Mouse (Mus musculus): ENCODE results near the gene Gpatch2l. TPM values are rescaled to one million over a fixed set of nuclear protein-coding genes. Genes with fewer than 3 reads are reported as not detected.

The Gpatch2l gene
- polyA plus RNA-seq, 1 experiment from 2014 or later, result 14.6 TPM

GRCm38 (mm10) chr12:86302973-86303372, 61.3 kb downstream of the Gpatch2l start:
- H3K27me3 ChIP-seq (ENCODE audit: control insufficient read depth, insufficient read depth, low read length), result no peaks in the 10 kb centered on the region

GRCm38 (mm10) chr12:86305045-86305444, 63.4 kb downstream of the Gpatch2l start:
- no peaks in the 10 kb centered on the region for H3K36me3 ChIP-seq (ENCODE audit: control insufficient read depth, insufficient read depth, low read length)
- no peak overlapping the region for H3K27ac ChIP-seq (replicated peaks; ENCODE audit: low read depth, low read length)
- DNase-seq (ENCODE audit: low spot score) (no peak), ATAC-seq (ENCODE audit: insufficient number of reproducible peaks, low FRiP score, low TSS enrichment, low read depth) (no peak)
- WGBS, result 46% methylated on average over 7 of the region's 7 CpGs
- peak overlapping the region; percentile 39; the same call in 1 of the 2 replicates for H3K4me2 ChIP-seq (ENCODE audit: low read depth, severe bottlenecking)
- peaks cover 5% of the 10 kb centered on the region; the same call in 1 of the 2 replicates for H3K4me1 ChIP-seq (ENCODE audit: control insufficient read depth, insufficient read depth, low read length)
- no peaks in the 10 kb centered on the region for H3K9me3 ChIP-seq (ENCODE audit: control insufficient read depth, low read length)
- H3K27me3 ChIP-seq (ENCODE audit: control insufficient read depth, insufficient read depth, low read length), result no peaks in the 10 kb centered on the region
- peak overlapping the region; percentile 43; the same call in 1 of the 2 replicates for H3K9ac ChIP-seq (ENCODE audit: low read length)
- H3K4me3 ChIP-seq (ENCODE audit: low read depth, low read length), result peak overlapping the region; percentile 9; the same call in 1 of the 2 replicates

More at GRCm38 (mm10) chr12:86302973-86303372, 61.3 kb downstream of the Gpatch2l start:
- no peaks in the 10 kb centered on the region for H3K36me3 ChIP-seq (ENCODE audit: control insufficient read depth, insufficient read depth, low read length)
- no peak overlapping the region for H3K4me2 ChIP-seq (ENCODE audit: low read depth, severe bottlenecking)
- peaks cover 3% of the 10 kb centered on the region; the same call in 1 of the 2 replicates for H3K4me1 ChIP-seq (ENCODE audit: control insufficient read depth, insufficient read depth, low read length)
- no peak overlapping the region for H3K4me3 ChIP-seq (ENCODE audit: low read depth, low read length)
- DNase-seq (ENCODE audit: low spot score) (no peak), ATAC-seq (ENCODE audit: insufficient number of reproducible peaks, low FRiP score, low TSS enrichment, low read depth) (no peak)
- H3K27ac ChIP-seq (replicated peaks; ENCODE audit: low read depth, low read length), result no peak overlapping the region
- no peaks in the 10 kb centered on the region for H3K9me3 ChIP-seq (ENCODE audit: control insufficient read depth, low read length)
- 93% methylated on average over 10 of the region's 10 CpGs for WGBS
- H3K9ac ChIP-seq (ENCODE audit: low read length), result no peak overlapping the region

- Histone ChIP-seq H3K27ac (replicated peaks; ENCODE audit: low read depth, low read length) (no peak overlapping the region), H3K9me3 (ENCODE audit: control insufficient read depth, low read length) (no peaks in the 10 kb centered on the region), H3K4me1 (ENCODE audit: control insufficient read depth, insufficient read depth, low read length) (peaks cover 5% of the 10 kb centered on the region; the same call in 1 of the 2 replicates), H3K4me3 (ENCODE audit: low read depth, low read length) (peak overlapping the region; percentile 9), H3K36me3 (ENCODE audit: control insufficient read depth, insufficient read depth, low read length) (no peaks in the 10 kb centered on the region), H3K9ac (ENCODE audit: low read length) (peak overlapping the region; percentile 43; the same call in 1 of the 2 replicates), H3K27me3 (ENCODE audit: control insufficient read depth, insufficient read depth, low read length) (no peaks in the 10 kb centered on the region), H3K4me2 (ENCODE audit: low read depth, severe bottlenecking) (peak overlapping the region; percentile 39; the same call in 1 of the 2 replicates)
- DNase-seq (ENCODE audit: low spot score) (peak; percentile 52), ATAC-seq (ENCODE audit: insufficient number of reproducible peaks, low FRiP score, low TSS enrichment, low read depth) (no peak)
- WGBS, result 23% methylated on average over 15 of the region's 15 CpGs
Observed at GRCm38 (mm10) chr12:86305635-86306243, 64.1 kb downstream of the Gpatch2l start.

DNA sequence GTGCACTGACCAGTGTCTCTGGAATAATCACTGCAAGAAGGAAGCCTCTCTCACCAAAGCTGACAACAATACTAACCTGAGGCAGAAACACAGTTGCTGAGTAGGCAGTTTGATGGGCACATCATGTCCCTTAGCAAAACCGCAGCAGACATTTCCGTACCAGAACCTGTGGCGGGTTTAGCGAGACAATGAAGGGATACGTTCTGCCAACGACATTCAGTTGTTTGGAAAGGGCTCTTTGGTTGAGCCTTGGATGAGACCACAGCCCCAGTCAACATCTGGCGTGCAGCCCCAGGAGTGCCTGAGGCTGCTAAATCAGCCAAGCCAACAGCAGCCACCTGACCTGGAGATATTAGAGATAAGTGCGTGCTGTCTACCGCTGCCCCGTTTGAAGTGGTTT, 67.8 kb downstream of the Gpatch2l start:
- no peaks in the 10 kb centered on the region for H3K9me3 ChIP-seq (ENCODE audit: control insufficient read depth, low read length)
- no peak overlapping the region for H3K4me2 ChIP-seq (ENCODE audit: low read depth, severe bottlenecking)
- H3K27me3 ChIP-seq (ENCODE audit: control insufficient read depth, insufficient read depth, low read length), result no peaks in the 10 kb centered on the region
- DNase-seq (ENCODE audit: low spot score) (peak; percentile 29), ATAC-seq (ENCODE audit: insufficient number of reproducible peaks, low FRiP score, low TSS enrichment, low read depth) (no peak)
- H3K9ac ChIP-seq (ENCODE audit: low read length), result no peak overlapping the region
- no peak overlapping the region for H3K27ac ChIP-seq (replicated peaks; ENCODE audit: low read depth, low read length)
- H3K4me1 ChIP-seq (ENCODE audit: control insufficient read depth, insufficient read depth, low read length), result peaks cover 5% of the 10 kb centered on the region; the same call in 1 of the 2 replicates
- no peak overlapping the region for H3K4me3 ChIP-seq (ENCODE audit: low read depth, low read length)
- WGBS, result 37% methylated on average over 10 of the region's 10 CpGs
- no peaks in the 10 kb centered on the region for H3K36me3 ChIP-seq (ENCODE audit: control insufficient read depth, insufficient read depth, low read length)

GRCm38 (mm10) chr12:86309902-86310301, 68.2 kb downstream of the Gpatch2l start:
- peaks cover 5% of the 10 kb centered on the region; the same call in 1 of the 2 replicates for H3K4me1 ChIP-seq (ENCODE audit: control insufficient read depth, insufficient read depth, low read length)
- no peak overlapping the region for H3K4me3 ChIP-seq (ENCODE audit: low read depth, low read length)
- no peaks in the 10 kb centered on the region for H3K36me3 ChIP-seq (ENCODE audit: control insufficient read depth, insufficient read depth, low read length)
- no peak overlapping the region for H3K4me2 ChIP-seq (ENCODE audit: low read depth, severe bottlenecking)
- WGBS, result 63% methylated on average over 4 of the region's 4 CpGs
- H3K9ac ChIP-seq (ENCODE audit: low read length), result no peak overlapping the region
- no peak overlapping the region for H3K27ac ChIP-seq (replicated peaks; ENCODE audit: low read depth, low read length)
- DNase-seq (ENCODE audit: low spot score) (no peak), ATAC-seq (ENCODE audit: insufficient number of reproducible peaks, low FRiP score, low TSS enrichment, low read depth) (no peak)
- H3K27me3 ChIP-seq (ENCODE audit: control insufficient read depth, insufficient read depth, low read length), result no peaks in the 10 kb centered on the region
- no peaks in the 10 kb centered on the region for H3K9me3 ChIP-seq (ENCODE audit: control insufficient read depth, low read length)

GRCm38 (mm10) chr12:86320629-86321028, 79.0 kb downstream of the Gpatch2l start:
- ATAC-seq (ENCODE audit: insufficient number of reproducible peaks, low FRiP score, low TSS enrichment, low read depth) (no peak), DNase-seq (ENCODE audit: low spot score) (peak; percentile 56)
- no peak overlapping the region for H3K27ac ChIP-seq (replicated peaks; ENCODE audit: low read depth, low read length)
- no peak overlapping the region for H3K4me3 ChIP-seq (ENCODE audit: low read depth, low read length)
- peak overlapping the region; percentile 16; the same call in 1 of the 2 replicates for H3K4me2 ChIP-seq (ENCODE audit: low read depth, severe bottlenecking)
- no peaks in the 10 kb centered on the region for H3K36me3 ChIP-seq (ENCODE audit: control insufficient read depth, insufficient read depth, low read length)
- WGBS, result 13% methylated on average over 12 of the region's 12 CpGs
- H3K9me3 ChIP-seq (ENCODE audit: control insufficient read depth, low read length), result no peaks in the 10 kb centered on the region
- H3K4me1 ChIP-seq (ENCODE audit: control insufficient read depth, insufficient read depth, low read length), result peaks cover 2% of the 10 kb centered on the region
- H3K9ac ChIP-seq (ENCODE audit: low read length), result no peak overlapping the region
- H3K27me3 ChIP-seq (ENCODE audit: control insufficient read depth, insufficient read depth, low read length), result no peaks in the 10 kb centered on the region

GRCm38 (mm10) chr12:86324297-86324696, 82.6 kb downstream of the Gpatch2l start:
- H3K4me2 ChIP-seq (ENCODE audit: low read depth, severe bottlenecking), result no peak overlapping the region
- no peak for ATAC-seq (ENCODE audit: insufficient number of reproducible peaks, low FRiP score, low TSS enrichment, low read depth)
- no peaks in the 10 kb centered on the region for H3K27me3 ChIP-seq (ENCODE audit: control insufficient read depth, insufficient read depth, low read length)
- H3K4me1 ChIP-seq (ENCODE audit: control insufficient read depth, insufficient read depth, low read length), result peaks cover 2% of the 10 kb centered on the region
- WGBS, result 21% methylated on average over 3 of the region's 3 CpGs
- H3K27ac ChIP-seq (replicated peaks; ENCODE audit: low read depth, low read length), result no peak overlapping the region
- DNase-seq (ENCODE audit: low spot score), result no peak
- no peaks in the 10 kb centered on the region for H3K9me3 ChIP-seq (ENCODE audit: control insufficient read depth, low read length)
- H3K4me3 ChIP-seq (ENCODE audit: low read depth, low read length), result no peak overlapping the region
- no peaks in the 10 kb centered on the region for H3K36me3 ChIP-seq (ENCODE audit: control insufficient read depth, insufficient read depth, low read length)
- no peak overlapping the region for H3K9ac ChIP-seq (ENCODE audit: low read length)

DNA sequence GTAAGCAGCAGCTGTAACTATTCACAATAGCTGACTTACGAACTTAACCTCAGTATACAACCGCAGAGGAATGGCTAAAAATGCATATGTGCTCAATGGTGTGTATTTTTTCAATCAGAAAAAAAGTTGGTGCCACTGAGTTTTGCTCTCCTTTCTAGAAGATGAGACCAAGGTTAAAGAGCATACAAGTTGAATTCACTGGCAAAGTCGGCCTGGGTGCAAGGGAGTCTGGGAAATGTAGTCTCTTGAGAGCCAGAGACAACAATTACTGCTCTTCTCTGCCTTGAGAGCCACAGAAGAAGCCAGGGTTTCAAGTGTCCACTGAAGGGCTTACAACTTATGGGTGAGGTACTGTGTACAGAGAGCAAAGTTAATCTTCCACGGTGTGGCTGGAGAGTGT, 88.2 kb downstream of the Gpatch2l start:
- H3K4me3 ChIP-seq (ENCODE audit: low read depth, low read length), result no peak overlapping the region
- no peak for DNase-seq (ENCODE audit: low spot score)
- no peaks in the 10 kb centered on the region for H3K36me3 ChIP-seq (ENCODE audit: control insufficient read depth, insufficient read depth, low read length)
- ATAC-seq (ENCODE audit: insufficient number of reproducible peaks, low FRiP score, low TSS enrichment, low read depth), result no peak
- 61% methylated on average over 4 of the region's 4 CpGs for WGBS
- H3K9me3 ChIP-seq (ENCODE audit: control insufficient read depth, low read length), result no peaks in the 10 kb centered on the region
- H3K27me3 ChIP-seq (ENCODE audit: control insufficient read depth, insufficient read depth, low read length), result no peaks in the 10 kb centered on the region
- no peaks in the 10 kb centered on the region for H3K4me1 ChIP-seq (ENCODE audit: control insufficient read depth, insufficient read depth, low read length)
- no peak overlapping the region for H3K27ac ChIP-seq (replicated peaks; ENCODE audit: low read depth, low read length)
- no peak overlapping the region for H3K9ac ChIP-seq (ENCODE audit: low read length)
- no peak overlapping the region for H3K4me2 ChIP-seq (ENCODE audit: low read depth, severe bottlenecking)

Measured in limb, embryonic 11.5 days (tissue).